Mouse (Mus musculus) small intestine, adult 2 months (tissue): ENCODE measurements at regions not wholly inside any gene's neighbourhood (a gene's known extent, or its start where the extent isn't known, plus 50 kb on each side); places are given as distances from the start of the nearest gene placed in this dataset.

Experiments
- H3K27ac ChIP-seq: fragments of 200-500 bp; 2 replicates; pipeline ENCODE4 v1.5.1; 2012; ENCODE audit warnings: low read depth, low read length, control low read depth, inconsistent platforms; ENCODE audit not compliant: insufficient read depth
- H3K27me3 ChIP-seq: fragments of 200-500 bp; 2 replicates; pipeline ENCODE4 v1.6.1; 2012; ENCODE audit warnings: mild to moderate bottlenecking, moderate library complexity, low read length, inconsistent platforms; ENCODE audit not compliant: control insufficient read depth, insufficient read depth
- H3K36me3 ChIP-seq: fragments of 200-500 bp; 2 replicates; pipeline ENCODE4 v1.6.1; 2012; ENCODE audit warnings: mild to moderate bottlenecking, low read length, control low read depth, inconsistent platforms; ENCODE audit not compliant: control insufficient read depth, insufficient read depth
- H3K4me1 ChIP-seq: fragments of 200-500 bp; 2 replicates; pipeline ENCODE4 v1.6.1; 2012; ENCODE audit warnings: low read length, inconsistent platforms, mixed read lengths; ENCODE audit not compliant: control insufficient read depth, insufficient read depth, insufficient read length
- H3K4me3 ChIP-seq: fragments of 200-500 bp; 2 replicates; pipeline ENCODE4 v1.5.1; 2012; ENCODE audit warnings: low read depth, mild to moderate bottlenecking, control low read depth, inconsistent platforms, low read length, moderate library complexity
- CTCF ChIP-seq: fragments of 200-500 bp; IDR thresholded peaks from 2 replicates; pipeline ENCODE4 v1.5.1; 2012; ENCODE audit warnings: low read depth, mild to moderate bottlenecking, control low read depth, inconsistent platforms, low read length, moderate library complexity, mixed read lengths; ENCODE audit not compliant: insufficient replicate concordance, insufficient read length; ENCODE audit errors: extremely low read depth
- POLR2A ChIP-seq: fragments of 200-500 bp; IDR thresholded peaks from 2 replicates; pipeline ENCODE4 v1.6.1; 2012; ENCODE audit warnings: low read depth, mild to moderate bottlenecking, control low read depth, inconsistent platforms, low read length, moderate library complexity
- WGBS: fragments of 180-500 bp; shearing (Covaris S2); methylation state at CpG from one replicate; pipeline ENCODE4 v1.1.7; 2018; 5-methylcytosine and 5-hydroxymethylcytosine counted together

DNA sequence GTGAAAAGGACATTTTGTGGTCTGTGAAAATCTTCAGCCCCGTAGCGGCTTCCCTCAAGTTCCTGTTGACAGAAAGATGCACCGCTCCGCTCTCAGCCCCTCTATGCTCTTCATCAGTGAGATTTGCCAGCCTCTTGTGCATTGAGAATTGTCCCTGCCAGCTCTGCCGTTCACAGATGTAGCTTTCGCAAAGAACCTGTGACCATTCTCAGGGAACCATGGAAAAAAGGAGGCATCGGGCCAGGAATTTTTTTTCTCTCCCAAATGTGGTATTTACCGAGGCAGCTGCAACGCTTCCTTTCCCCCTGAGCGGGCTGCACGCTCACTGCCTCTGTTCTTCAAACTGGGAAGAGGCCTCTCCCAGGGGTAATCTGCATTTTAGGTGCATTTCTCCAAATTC is 184.4 kb downstream of the Pdgfra start:
- Histone ChIP-seq H3K27me3 (no peaks in the 10 kb centered on the region), H3K36me3 (no peaks in the 10 kb centered on the region), H3K4me3 (no peak overlapping the region), H3K4me1 (no peaks in the 10 kb centered on the region), H3K27ac (no peak overlapping the region)
- 79% methylated on average over 11 of the region's 11 CpGs for WGBS
- TF ChIP-seq POLR2A (no peak), CTCF (no peak)

DNA sequence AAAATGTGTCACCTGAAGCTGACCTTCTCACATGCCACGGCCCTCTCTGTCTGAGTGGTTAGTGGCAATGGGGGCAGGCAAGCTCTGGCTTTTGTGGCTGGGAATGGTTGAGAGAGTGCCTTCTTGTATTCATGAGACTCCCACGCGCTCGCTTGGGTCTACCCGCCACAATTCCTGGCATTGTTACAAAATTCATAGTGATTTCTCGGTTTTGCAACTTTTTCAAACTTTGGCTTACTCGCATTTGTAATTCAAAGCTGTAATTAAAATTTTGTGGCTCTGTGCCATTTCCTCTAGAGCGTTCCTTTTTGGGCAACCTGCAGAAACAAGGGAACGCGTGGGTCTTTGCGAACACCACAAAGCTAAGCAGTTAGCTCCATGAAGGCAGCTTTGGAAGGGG is 186.3 kb downstream of the Pdgfra start:
- no peak overlapping the region for H3K4me3 ChIP-seq
- TF ChIP-seq CTCF: no peak
- TF ChIP-seq POLR2A: no peak
- no peaks in the 10 kb centered on the region for H3K4me1 ChIP-seq
- no peaks in the 10 kb centered on the region for H3K36me3 ChIP-seq
- H3K27ac ChIP-seq: no peak overlapping the region
- WGBS: 91% methylated on average over 11 of the region's 11 CpGs
- no peaks in the 10 kb centered on the region for H3K27me3 ChIP-seq

DNA sequence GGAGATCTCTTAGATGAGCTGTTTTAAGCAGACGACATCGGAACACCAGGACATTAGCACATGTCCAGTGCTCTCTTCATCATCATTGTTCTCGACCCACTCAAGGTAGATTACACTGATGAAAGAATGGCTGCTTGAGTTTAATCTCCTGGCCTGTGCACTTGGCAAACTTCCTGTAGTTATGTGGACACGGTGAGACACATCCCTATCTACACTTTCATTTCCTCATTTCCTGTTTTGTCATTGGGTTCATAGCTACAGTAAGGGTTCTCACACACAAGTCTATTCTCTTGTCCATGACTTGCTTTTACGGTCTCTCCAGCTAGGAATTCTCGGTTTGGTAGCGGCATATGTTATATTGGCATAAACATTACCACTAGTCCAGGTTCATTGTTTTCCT is 190.5 kb downstream of the Pdgfra start:
- WGBS: 76% methylated on average over 7 of the region's 7 CpGs
- H3K4me3 ChIP-seq: no peak overlapping the region

DNA sequence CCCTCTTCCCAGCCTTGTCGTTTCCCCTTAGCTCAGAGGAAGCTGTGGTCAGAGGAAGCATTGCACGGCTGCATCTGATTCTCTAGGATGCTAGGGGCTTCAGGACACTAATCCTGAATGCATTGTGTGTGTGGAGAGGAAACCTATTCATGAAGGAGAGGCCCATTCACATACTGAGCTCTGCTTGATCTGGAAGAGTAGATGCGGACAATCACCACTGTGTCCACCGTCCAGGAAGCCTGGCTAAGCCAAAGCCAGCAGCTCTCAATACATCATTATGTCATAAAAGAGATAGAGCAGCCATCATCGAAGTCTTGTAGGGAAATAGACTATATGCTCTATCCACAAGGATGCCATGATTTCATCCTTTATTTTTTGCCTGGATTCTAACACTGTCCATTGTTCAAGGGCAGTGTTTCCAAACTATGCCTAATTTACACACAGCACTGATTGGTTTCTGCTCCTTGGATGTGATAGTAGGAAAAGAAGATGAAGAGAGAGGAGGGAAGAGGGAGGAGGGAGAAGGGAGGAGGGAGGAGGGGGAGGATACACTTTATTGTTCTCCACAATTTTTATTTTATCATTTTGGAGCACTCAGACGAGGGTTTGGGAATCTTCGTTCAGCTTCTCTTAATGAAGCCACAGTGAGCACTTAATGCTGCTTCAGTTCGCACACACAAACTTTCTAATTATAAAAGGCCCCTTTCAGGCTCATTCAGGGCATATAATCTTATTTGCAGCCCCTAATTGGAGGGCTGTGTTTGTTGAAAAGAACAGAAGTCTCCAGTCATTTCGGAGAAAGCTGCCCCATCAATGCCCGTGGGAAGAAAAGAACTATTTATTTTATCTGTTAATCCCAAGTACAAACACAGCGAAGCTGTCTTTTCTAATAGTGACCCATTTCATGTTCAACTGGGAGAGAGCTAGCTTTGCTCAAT is 195.0 kb downstream of the Pdgfra start:
- whole genome bisulfite sequencing: 57% methylated on average over 11 of the region's 11 CpGs

More for the DNA sequence above, 190.5 kb downstream of the Pdgfra start:
- Histone ChIP-seq H3K4me1 (no peaks in the 10 kb centered on the region), H3K36me3 (no peaks in the 10 kb centered on the region), H3K27ac (no peak overlapping the region), H3K27me3 (no peaks in the 10 kb centered on the region)
- TF ChIP-seq CTCF: no peak
- TF ChIP-seq POLR2A: no peak

DNA sequence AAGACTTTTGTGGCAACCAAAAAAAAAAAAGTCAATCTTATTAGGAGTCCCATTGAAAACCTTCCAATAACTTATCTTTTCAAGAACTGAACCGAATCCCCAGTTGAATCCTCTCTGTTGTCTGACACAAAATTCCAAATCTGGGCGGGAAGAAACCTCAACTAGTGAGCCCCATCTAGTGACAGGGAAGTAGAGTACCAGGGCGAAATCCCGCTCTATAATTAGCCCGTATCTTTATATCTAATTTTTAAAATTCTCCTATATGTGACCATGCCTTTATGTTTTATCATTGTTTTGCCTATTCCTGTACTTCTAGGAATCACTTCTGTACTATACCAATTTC is 195.7 kb downstream of the Pdgfra start:
- Histone ChIP-seq H3K27me3 (no peaks in the 10 kb centered on the region), H3K4me3 (no peak overlapping the region), H3K36me3 (no peaks in the 10 kb centered on the region), H3K27ac (no peak overlapping the region), H3K4me1 (no peaks in the 10 kb centered on the region)
- TF ChIP-seq POLR2A (no peak), CTCF (no peak)
- 59% methylated on average over 5 of the region's 5 CpGs for WGBS

More for the DNA sequence above, 195.0 kb downstream of the Pdgfra start:
- TF ChIP-seq POLR2A (no peak), CTCF (no peak)
- no peak overlapping the region for H3K4me3 ChIP-seq
- no peaks in the 10 kb centered on the region for H3K36me3 ChIP-seq
- H3K27me3 ChIP-seq: no peaks in the 10 kb centered on the region
- H3K4me1 ChIP-seq: no peaks in the 10 kb centered on the region
- no peak overlapping the region for H3K27ac ChIP-seq

DNA sequence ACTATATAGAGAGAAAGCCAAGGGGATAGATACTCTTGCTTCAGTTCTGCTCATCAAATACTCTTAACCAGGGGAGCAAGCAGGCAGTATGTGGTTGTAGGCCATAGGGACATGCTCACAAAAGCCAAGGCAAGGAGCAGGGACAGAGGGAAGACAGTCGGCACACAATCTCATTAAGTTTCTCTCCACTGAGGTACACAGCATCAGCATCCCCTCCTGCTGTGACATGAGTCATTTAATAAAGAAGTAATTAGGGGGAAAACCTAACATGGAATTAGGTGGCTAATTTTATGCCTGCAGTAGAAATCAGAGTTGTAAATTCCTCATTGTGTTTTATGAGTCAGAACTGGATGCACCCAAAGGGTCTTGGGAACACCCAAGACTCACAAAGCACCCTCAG is 203.2 kb downstream of the Pdgfra start:
- no peaks in the 10 kb centered on the region for H3K27me3 ChIP-seq
- WGBS: 83% methylated on average over 1 of the region's 1 CpGs
- no peaks in the 10 kb centered on the region for H3K4me1 ChIP-seq
- H3K36me3 ChIP-seq: no peaks in the 10 kb centered on the region
- no peak for TF ChIP-seq POLR2A
- TF ChIP-seq CTCF: no peak
- no peak overlapping the region for H3K4me3 ChIP-seq
- no peak overlapping the region for H3K27ac ChIP-seq

DNA sequence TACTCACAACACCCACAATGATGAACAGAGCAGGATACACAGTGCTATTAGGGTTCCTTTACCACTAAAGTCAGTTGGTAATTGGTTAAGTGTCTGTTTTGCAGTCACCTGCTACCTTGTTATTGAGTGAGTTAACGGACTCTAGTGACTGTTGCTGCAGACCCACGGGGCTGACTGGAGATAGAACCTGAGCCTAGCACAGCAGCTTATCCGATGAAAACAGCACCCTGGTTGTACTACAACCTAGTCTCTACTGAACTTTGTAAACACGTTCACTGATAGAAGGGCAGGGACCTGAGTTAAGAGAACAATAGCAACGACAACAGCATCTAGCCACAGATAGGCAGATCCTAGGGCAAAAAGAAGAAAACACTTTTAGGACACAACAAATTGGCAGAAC is 206.8 kb downstream of the Pdgfra start:
- H3K27me3 ChIP-seq: no peaks in the 10 kb centered on the region
- no peaks in the 10 kb centered on the region for H3K4me1 ChIP-seq
- H3K4me3 ChIP-seq: no peak overlapping the region
- H3K36me3 ChIP-seq: no peaks in the 10 kb centered on the region
- no peak overlapping the region for H3K27ac ChIP-seq
- TF ChIP-seq POLR2A (no peak), CTCF (no peak)
- 59% methylated on average over 5 of the region's 5 CpGs for WGBS

DNA sequence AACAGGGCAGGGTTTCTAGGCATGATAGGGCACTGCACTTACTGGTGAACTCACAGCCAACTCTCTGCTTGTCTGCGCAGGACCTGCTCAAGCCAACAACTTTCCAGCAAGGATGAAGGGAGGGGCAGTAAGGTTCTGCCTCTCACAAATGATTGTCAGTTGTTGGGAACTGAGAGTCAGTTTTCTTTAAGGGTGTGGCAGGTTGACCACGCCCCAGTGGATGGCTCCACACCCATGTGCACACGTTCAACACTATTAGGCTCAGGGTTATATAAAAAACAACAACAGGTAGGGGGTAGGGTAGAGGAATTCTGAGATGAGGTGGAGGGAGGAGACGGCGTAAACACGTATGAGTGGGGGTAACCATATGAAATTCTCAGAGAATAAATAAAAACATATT is 210.9 kb upstream of the Kit start:
- no peak overlapping the region for H3K4me3 ChIP-seq
- H3K27me3 ChIP-seq: no peaks in the 10 kb centered on the region
- WGBS: 64% methylated on average over 6 of the region's 6 CpGs
- no peak overlapping the region for H3K27ac ChIP-seq
- no peaks in the 10 kb centered on the region for H3K36me3 ChIP-seq
- TF ChIP-seq POLR2A: no peak
- TF ChIP-seq CTCF: no peak
- peaks cover 3% of the 10 kb centered on the region; the same call in 1 of the 2 replicates for H3K4me1 ChIP-seq
